Mouse (Mus musculus): Measurements from ENCODE around the gene Trim29.

- 0 out of 2 replicates have a peak, but pooled peaks have one; percentile 24 for TF ChIP-seq EP300 (IDR thresholded peaks at IDR 0.05; ENCODE audit: insufficient read depth, low read depth, low read length)
- no peak for TF ChIP-seq CTCF (IDR thresholded peaks at IDR 0.05)
- TF ChIP-seq POLR2A (IDR thresholded peaks at IDR 0.05; ENCODE audit: insufficient read depth, low read depth, low read length), result no peak
Measured at GRCm38 (mm10) chr9:43331476-43332471, 21.1 kb downstream of the Trim29 start.

Data from heart, adult 2 months (tissue).